Mouse (Mus musculus): ENCODE measurements around the gene Atxn7. TPM values are rescaled to one million over a fixed set of nuclear protein-coding genes. Genes with fewer than 3 reads are reported as not detected.
"Not testable (repeated sequence)": the region's sequence is repeated elsewhere in the genome, so short reads cannot be mapped to it uniquely, and the experiment has no call there.

The Atxn7 gene
- polyA plus RNA-seq, 1 experiment from 2014 or later = 3.0 TPM

DNA sequence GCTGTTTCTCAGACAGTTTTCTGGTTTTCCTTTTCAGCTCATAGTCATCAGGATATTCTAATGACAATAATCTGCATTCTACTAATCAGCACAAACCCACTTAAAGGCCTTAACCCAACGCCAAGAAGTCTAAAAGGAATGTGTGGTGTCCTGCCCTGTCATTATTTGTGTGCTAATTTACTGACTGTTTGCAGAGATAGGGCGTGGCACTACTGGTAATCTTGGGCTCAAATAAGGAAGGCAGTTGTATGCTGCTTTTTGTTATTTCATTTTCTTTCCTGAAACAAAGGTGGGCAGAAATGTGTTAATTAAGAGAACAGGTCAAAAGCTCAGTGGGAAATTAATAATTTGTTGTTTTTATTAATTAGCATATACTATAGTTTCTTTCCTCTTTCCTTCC, 75.1 kb downstream of the Atxn7 start:
- 73% methylated on average over 2 of the region's 2 CpGs for WGBS
- Histone ChIP-seq H3K36me3 (peaks cover 5% of the 10 kb centered on the region; the same call in 1 of the 2 replicates), H3K4me3 (no peak overlapping the region), H3K4me1 (no peaks in the 10 kb centered on the region), H3K27me3 (ENCODE audit: insufficient read depth, poor library complexity, severe bottlenecking) (no peaks in the 10 kb centered on the region), H3K27ac (no peak overlapping the region), H3K9me3 (no peaks in the 10 kb centered on the region)
- DNase-seq (ENCODE audit: low spot score) = peak; percentile 36

- H3K9me3 ChIP-seq = no peaks in the 10 kb centered on the region
- H3K27me3 ChIP-seq (ENCODE audit: insufficient read depth, poor library complexity, severe bottlenecking) = no peaks in the 10 kb centered on the region
- peaks cover 5% of the 10 kb centered on the region; the same call in 1 of the 2 replicates for H3K36me3 ChIP-seq
- H3K4me3 ChIP-seq = no peak overlapping the region
- H3K27ac ChIP-seq = no peak overlapping the region
- no peaks in the 10 kb centered on the region for H3K4me1 ChIP-seq
- WGBS = 88% methylated on average over 2 of the region's 2 CpGs
- DNase-seq (ENCODE audit: low spot score) = no peak
These were observed 77.0 kb downstream of the Atxn7 start for GRCm38 (mm10) chr14:14038233-14038632.

GRCm38 (mm10) chr14:14042336-14042735, 81.1 kb downstream of the Atxn7 start:
- no peaks in the 10 kb centered on the region for H3K4me1 ChIP-seq
- no peaks in the 10 kb centered on the region for H3K9me3 ChIP-seq
- H3K27me3 ChIP-seq (ENCODE audit: insufficient read depth, poor library complexity, severe bottlenecking) = no peaks in the 10 kb centered on the region
- H3K4me3 ChIP-seq = no peak overlapping the region
- peaks cover 15% of the 10 kb centered on the region; the same call in 1 of the 2 replicates for H3K36me3 ChIP-seq
- no peak for DNase-seq (ENCODE audit: low spot score)
- H3K27ac ChIP-seq = no peak overlapping the region
- WGBS = 67% methylated on average over 4 of the region's 4 CpGs

GRCm38 (mm10) chr14:14054386-14054785, 93.1 kb downstream of the Atxn7 start:
- DNase-seq (ENCODE audit: low spot score) = peak; percentile 52

GRCm38 (mm10) chr14:14059606-14060005, 98.4 kb downstream of the Atxn7 start:
- H3K4me1 ChIP-seq; H3K27me3 ChIP-seq (ENCODE audit: insufficient read depth, poor library complexity, severe bottlenecking): not testable (repeated sequence)

More at GRCm38 (mm10) chr14:14054386-14054785, 93.1 kb downstream of the Atxn7 start:
- Histone ChIP-seq H3K4me3 (no peak overlapping the region), H3K36me3 (peaks cover 17% of the 10 kb centered on the region), H3K4me1 (no peaks in the 10 kb centered on the region), H3K9me3 (no peaks in the 10 kb centered on the region), H3K27me3 (ENCODE audit: insufficient read depth, poor library complexity, severe bottlenecking) (no peaks in the 10 kb centered on the region), H3K27ac (no peak overlapping the region)
- WGBS = 96% methylated on average over 2 of the region's 2 CpGs

GRCm38 (mm10) chr14:14062531-14063245, 101.4 kb downstream of the Atxn7 start:
- 86% methylated on average over 11 of the region's 11 CpGs for WGBS
- peaks cover 3% of the 10 kb centered on the region for H3K4me1 ChIP-seq

More at GRCm38 (mm10) chr14:14059606-14060005, 98.4 kb downstream of the Atxn7 start:
- not testable (repeated sequence) for H3K9me3 ChIP-seq; DNase-seq (ENCODE audit: low spot score); H3K4me3 ChIP-seq; H3K27ac ChIP-seq
- H3K36me3 ChIP-seq = peaks cover 11% of the 10 kb centered on the region

DNA sequence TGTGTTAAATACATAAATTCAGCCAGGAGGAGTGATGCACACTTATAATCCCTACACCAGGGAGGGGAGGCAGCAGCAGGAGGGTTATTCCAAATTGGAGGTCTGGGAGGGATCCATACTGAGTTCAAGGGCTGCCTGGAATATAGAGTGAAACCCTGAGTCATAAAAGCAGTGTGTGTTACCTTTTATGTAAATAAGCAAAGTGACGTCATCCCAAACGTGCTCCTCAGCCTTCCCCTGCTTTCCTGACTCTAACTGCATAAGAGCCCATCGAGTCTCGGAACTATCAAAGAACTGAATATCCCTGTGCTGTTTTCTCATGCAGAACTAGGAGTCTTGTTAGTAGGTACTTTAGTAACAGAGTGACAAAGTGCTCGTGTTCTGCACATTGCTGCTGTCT, 102.1 kb downstream of the Atxn7 start:
- H3K4me3 ChIP-seq = no peak overlapping the region
- WGBS = 69% methylated on average over 5 of the region's 5 CpGs
- no peak for DNase-seq (ENCODE audit: low spot score)

More at GRCm38 (mm10) chr14:14062531-14063245, 101.4 kb downstream of the Atxn7 start:
- DNase-seq (ENCODE audit: low spot score) = no peak
- H3K27ac ChIP-seq = no peak overlapping the region
- 0 out of 2 replicates have a peak, but pooled peaks cover 4% of the 10 kb centered on the region for H3K36me3 ChIP-seq
- H3K27me3 ChIP-seq (ENCODE audit: insufficient read depth, poor library complexity, severe bottlenecking) = no peaks in the 10 kb centered on the region
- H3K4me3 ChIP-seq = no peak overlapping the region
- no peaks in the 10 kb centered on the region for H3K9me3 ChIP-seq

DNA sequence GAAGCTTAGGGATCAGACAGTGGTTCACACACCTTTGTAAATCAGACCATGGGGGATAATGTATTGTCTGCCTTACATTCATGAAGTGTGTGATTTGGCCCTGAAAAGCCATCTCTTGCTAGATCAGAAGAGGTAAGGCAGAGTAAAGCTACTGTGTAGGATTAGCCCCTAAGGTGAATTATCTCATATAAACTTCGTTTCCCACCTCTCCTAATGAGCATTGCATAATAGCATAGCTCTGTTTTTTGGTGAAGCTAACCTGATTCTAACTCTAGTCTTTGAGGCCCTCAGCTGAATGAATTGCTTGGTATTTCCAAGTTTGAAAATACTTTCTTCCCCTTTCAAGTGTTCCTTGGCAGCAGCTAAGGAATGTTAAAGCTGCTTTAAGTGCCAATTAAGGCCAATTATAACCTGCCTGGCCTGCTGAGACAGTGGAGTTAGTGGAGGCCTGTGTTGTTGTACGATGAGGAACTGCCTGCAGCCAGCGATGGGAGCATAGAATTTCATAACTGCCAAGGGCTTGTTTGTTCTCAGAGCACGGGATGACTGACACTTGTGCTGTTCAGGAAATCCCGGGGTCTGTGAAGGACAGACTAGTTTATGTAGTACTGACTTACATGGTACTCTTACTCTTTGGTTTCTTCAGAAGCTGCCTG, 103.4 kb downstream of the Atxn7 start:
- Histone ChIP-seq H3K9me3 (no peaks in the 10 kb centered on the region), H3K27me3 (ENCODE audit: insufficient read depth, poor library complexity, severe bottlenecking) (no peaks in the 10 kb centered on the region), H3K4me3 (no peak overlapping the region), H3K36me3 (no peaks in the 10 kb centered on the region), H3K27ac (no peak overlapping the region), H3K4me1 (peaks cover 11% of the 10 kb centered on the region)
- no peak for DNase-seq (ENCODE audit: low spot score)
- WGBS = 59% methylated on average over 5 of the region's 5 CpGs

More for the DNA sequence above, 102.1 kb downstream of the Atxn7 start:
- no peak overlapping the region for H3K27ac ChIP-seq
- no peaks in the 10 kb centered on the region for H3K27me3 ChIP-seq (ENCODE audit: insufficient read depth, poor library complexity, severe bottlenecking)
- peaks cover 7% of the 10 kb centered on the region for H3K4me1 ChIP-seq
- no peaks in the 10 kb centered on the region for H3K9me3 ChIP-seq
- 0 out of 2 replicates have a peak, but pooled peaks cover under 1% of the 10 kb centered on the region for H3K36me3 ChIP-seq

- DNase-seq (ENCODE audit: low spot score) = no peak
- H3K27ac ChIP-seq = no peak overlapping the region
- H3K4me3 ChIP-seq = no peak overlapping the region
- no peaks in the 10 kb centered on the region for H3K9me3 ChIP-seq
- no peaks in the 10 kb centered on the region for H3K27me3 ChIP-seq (ENCODE audit: insufficient read depth, poor library complexity, severe bottlenecking)
- whole genome bisulfite sequencing = 66% methylated on average over 4 of the region's 4 CpGs
- peaks cover 13% of the 10 kb centered on the region for H3K4me1 ChIP-seq
- no peaks in the 10 kb centered on the region for H3K36me3 ChIP-seq
These were observed 103.9 kb downstream of the Atxn7 start for GRCm38 (mm10) chr14:14065142-14065498.

DNA sequence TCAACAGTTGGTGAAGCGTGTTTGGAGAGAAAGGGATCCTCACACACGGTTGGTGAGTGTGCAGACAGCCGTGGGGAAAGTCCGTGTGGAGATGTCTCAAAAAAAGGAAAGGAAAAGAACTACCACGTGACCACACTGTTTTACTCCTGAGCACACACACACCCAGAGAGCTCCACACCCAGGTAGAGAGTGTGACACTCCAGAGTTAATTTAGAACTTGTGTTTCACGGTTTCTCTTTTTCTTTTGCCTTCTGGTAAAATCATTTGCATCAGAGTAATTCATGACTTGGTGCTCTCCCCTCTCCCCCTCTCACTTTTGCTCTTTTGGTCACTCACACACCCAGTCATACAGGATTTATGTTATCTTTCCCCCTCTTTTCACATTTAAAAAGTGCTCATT, 105.0 kb downstream of the Atxn7 start:
- WGBS = 73% methylated on average over 6 of the region's 6 CpGs
- Histone ChIP-seq H3K36me3 (no peaks in the 10 kb centered on the region), H3K27me3 (ENCODE audit: insufficient read depth, poor library complexity, severe bottlenecking) (no peaks in the 10 kb centered on the region), H3K4me1 (peaks cover 24% of the 10 kb centered on the region), H3K27ac (no peak overlapping the region), H3K9me3 (no peaks in the 10 kb centered on the region), H3K4me3 (no peak overlapping the region)
- no peak for DNase-seq (ENCODE audit: low spot score)

- Histone ChIP-seq H3K27me3 (ENCODE audit: insufficient read depth, poor library complexity, severe bottlenecking) (no peaks in the 10 kb centered on the region), H3K4me3 (peak overlapping the region; percentile 47), H3K36me3 (no peaks in the 10 kb centered on the region), H3K4me1 (peaks cover 24% of the 10 kb centered on the region), H3K27ac (peak overlapping the region; percentile 67), H3K9me3 (no peaks in the 10 kb centered on the region)
- 15% methylated on average over 10 of the region's 10 CpGs for WGBS
- no peak for DNase-seq (ENCODE audit: low spot score)
These were observed 106.6 kb downstream of the Atxn7 start for GRCm38 (mm10) chr14:14067648-14068472.

DNA sequence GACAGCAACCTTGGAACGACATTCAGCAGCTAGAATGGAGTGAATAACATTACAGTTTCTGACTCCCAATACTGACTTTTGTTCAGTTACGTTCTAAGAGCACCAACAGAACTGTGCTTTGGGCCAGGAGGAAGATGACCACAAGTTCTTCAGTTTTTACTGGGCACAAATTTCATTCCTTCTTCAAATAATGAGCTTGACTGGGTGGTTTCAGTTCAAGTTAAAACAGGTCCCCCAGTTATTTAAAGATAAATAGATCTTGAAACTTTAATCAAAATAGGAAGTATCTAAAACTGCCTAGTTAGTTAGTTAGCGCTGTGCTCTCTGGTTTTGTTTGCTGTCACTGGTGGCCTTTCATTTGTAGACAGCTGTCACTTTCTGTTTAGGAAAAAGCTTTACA, 107.3 kb downstream of the Atxn7 start:
- DNase-seq (ENCODE audit: low spot score) = no peak
- Histone ChIP-seq H3K27ac (no peak overlapping the region), H3K36me3 (no peaks in the 10 kb centered on the region), H3K9me3 (no peaks in the 10 kb centered on the region), H3K27me3 (ENCODE audit: insufficient read depth, poor library complexity, severe bottlenecking) (no peaks in the 10 kb centered on the region), H3K4me1 (peaks cover 24% of the 10 kb centered on the region), H3K4me3 (no peak overlapping the region)
- WGBS = 47% methylated on average over 3 of the region's 3 CpGs

Measured in heart, embryonic 10.5 days (tissue).